Mouse (Mus musculus): ENCODE measurements around the gene Miip.

- no peak for TF ChIP-seq CTCF (IDR thresholded peaks at IDR 0.05; ENCODE audit: low read depth, low read length)
- TF ChIP-seq POLR2A (IDR thresholded peaks at IDR 0.05; ENCODE audit: borderline replicate concordance, low read depth, low read length) = no peak
Measured at GRCm38 (mm10) chr4:147814592-147815167, 53.9 kb downstream of the Miip start.
